Mouse (Mus musculus) stomach, postnatal 0 days (tissue): ENCODE measurements at regions not wholly inside any gene's neighbourhood (a gene's known extent, or its start where the extent isn't known, plus 50 kb on each side); places are given as distances from the start of the nearest gene placed in this dataset.
"Not testable (repeated sequence)": the region's sequence is repeated elsewhere in the genome, so short reads cannot be mapped to it uniquely, and the experiment has no call there.

Experiments used
- CTCF ChIP-seq: IDR thresholded peaks from 2 replicates; pipeline ENCODE4 v1.5.1; 2016; ENCODE audit warnings: antibody characterized with exemption, low read depth, mild to moderate bottlenecking, moderate library complexity
- EP300 ChIP-seq: optimal IDR thresholded peaks from 2 replicates; pipeline ENCODE3; 2016; ENCODE audit warnings: antibody characterized with exemption

DNA sequence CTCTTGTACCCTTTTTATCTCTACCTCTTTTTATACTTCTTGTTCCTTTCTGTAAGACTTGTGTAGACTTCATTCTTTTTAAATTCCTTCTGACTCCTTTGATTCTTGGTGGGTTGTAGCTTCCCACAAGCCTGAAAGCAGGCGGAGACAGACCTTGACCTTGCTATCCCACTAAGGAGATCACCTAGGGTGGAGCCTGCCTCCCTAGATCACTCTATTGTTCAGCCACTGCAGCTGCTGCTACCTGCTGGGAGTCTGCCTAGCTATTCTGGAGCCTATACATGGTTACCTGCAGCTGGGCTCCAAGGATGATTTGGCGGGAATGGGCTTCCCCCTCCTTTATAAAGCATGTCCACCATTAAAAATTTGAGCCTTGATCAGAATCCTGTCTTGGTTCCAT is 335.6 kb downstream of the Eipr1 start:
- TF ChIP-seq CTCF, EP300: not testable (repeated sequence)
